Mouse (Mus musculus): Measurements from ENCODE around the gene Miox. TPM values are rescaled to one million over a fixed set of nuclear protein-coding genes. Genes with fewer than 3 reads are reported as not detected.

Miox gene
- polyA plus RNA-seq, 1 experiment, result not detected

DNA sequence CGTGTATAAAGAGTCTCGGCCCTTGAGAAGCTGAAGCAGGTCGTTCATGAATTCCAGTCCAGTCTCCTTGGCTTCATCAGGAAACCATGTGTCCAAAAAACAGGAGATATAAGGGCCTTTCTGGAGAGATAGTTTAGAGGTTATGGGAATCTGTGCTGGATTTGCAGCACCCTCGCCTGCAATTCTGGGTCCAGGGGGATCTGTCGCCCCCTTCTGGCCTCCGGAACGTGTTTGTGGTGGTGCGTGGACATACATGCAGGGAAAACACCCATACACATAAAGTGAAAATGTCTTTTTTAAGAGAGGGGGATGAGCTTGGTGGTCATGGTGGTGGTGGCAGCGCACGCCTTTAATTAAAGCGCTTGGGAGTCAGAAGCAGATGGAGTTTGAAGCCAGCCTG, 18.1 kb upstream of the Miox start:
- Histone ChIP-seq H3K4me1 (ENCODE audit: control insufficient read depth, insufficient read depth, low read length) (peaks cover 19% of the 10 kb centered on the region), H3K4me3 (replicated peaks; ENCODE audit: insufficient read depth, low read depth, low read length) (no peak overlapping the region), H3K27ac (ENCODE audit: insufficient read depth, low read length) (no peak overlapping the region), H3K27me3 (ENCODE audit: control insufficient read depth, insufficient read depth, low read length) (no peaks in the 10 kb centered on the region)
- WGBS, result 69% methylated on average over 11 of the region's 11 CpGs
- DNase-seq, result peak in 1 of 2 experiments; percentile 27
- TF ChIP-seq POLR2A (IDR thresholded peaks at IDR 0.05; ENCODE audit: borderline replicate concordance, insufficient read depth, low read length) (no peak), CTCF (IDR thresholded peaks at IDR 0.05; ENCODE audit: borderline replicate concordance, insufficient read depth, low read depth, low read length) (peak; percentile 20; the same call in 1 of the 2 replicates)

- no peak for TF ChIP-seq POLR2A (IDR thresholded peaks at IDR 0.05; ENCODE audit: borderline replicate concordance, insufficient read depth, low read length)
- TF ChIP-seq CTCF (IDR thresholded peaks at IDR 0.05; ENCODE audit: borderline replicate concordance, insufficient read depth, low read depth, low read length), result no peak
- no peak for DNase-seq
- Histone ChIP-seq H3K4me1 (ENCODE audit: control insufficient read depth, insufficient read depth, low read length) (no peaks in the 10 kb centered on the region), H3K27ac (ENCODE audit: insufficient read depth, low read length) (no peak overlapping the region), H3K27me3 (ENCODE audit: control insufficient read depth, insufficient read depth, low read length) (no peaks in the 10 kb centered on the region), H3K4me3 (replicated peaks; ENCODE audit: insufficient read depth, low read depth, low read length) (no peak overlapping the region)
- 80% methylated on average over 8 of the region's 8 CpGs for WGBS
These were observed 12.9 kb upstream of the Miox start for GRCm38 (mm10) chr15:89321264-89321663.

DNA sequence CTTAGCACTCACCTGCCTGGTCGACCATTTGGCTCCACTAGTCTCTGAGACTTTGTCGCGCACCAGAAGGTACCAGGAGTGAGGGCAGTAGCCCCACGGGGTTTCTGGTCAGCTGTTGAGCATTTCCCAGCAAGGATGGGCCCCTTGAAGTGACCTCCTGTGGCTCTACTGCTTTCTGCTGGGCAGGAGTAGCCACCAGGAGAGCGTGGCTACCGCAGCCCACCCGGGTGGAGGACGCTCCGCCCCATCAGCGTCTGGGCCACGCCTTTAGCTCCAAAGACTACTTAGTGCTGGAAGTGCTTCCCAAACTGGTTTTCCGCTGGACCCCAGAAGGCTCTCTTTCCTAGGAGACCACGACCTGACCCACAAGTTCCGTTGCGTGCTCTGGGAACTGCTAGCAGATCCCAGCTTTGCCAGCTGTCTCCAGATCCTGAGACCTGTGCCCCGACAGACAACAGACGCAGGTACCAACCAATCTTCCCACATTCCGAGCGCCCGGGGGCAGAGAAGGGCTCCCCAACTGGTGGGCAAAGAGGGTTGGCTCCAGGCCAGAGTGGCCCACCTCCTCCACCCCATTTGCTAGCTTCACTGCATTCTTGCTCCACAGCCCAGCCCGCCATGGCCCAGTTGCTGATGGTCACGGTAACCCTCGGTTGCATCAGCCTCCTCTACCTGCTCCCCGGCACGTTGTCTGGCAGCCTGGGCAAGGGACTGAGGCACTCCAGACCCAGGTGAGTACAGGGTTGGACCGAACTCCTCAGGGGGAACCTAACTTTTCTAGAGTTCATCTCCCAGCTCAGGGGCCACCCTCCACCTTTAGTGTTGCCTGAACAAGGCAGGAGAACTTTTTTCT, 11.3 kb upstream of the Miox start, which contains the start of gene Adm2:
Gene Adm2, plus strand, starts transcription at position 51 of the 853 bp plus-strand sequence.
- no peak for DNase-seq
- H3K27me3 ChIP-seq (ENCODE audit: control insufficient read depth, insufficient read depth, low read length), result no peaks in the 10 kb centered on the region
- no peak within 1 kb of the TSS for H3K4me3 ChIP-seq (replicated peaks; ENCODE audit: insufficient read depth, low read depth, low read length)
- WGBS, result 14% methylated on average over 26 of the region's 26 CpGs
- H3K27ac ChIP-seq (ENCODE audit: insufficient read depth, low read length), result no peak within 1 kb of the TSS
- no peaks in the 10 kb centered on the region for H3K4me1 ChIP-seq (ENCODE audit: control insufficient read depth, insufficient read depth, low read length)
- TF ChIP-seq CTCF (IDR thresholded peaks at IDR 0.05; ENCODE audit: borderline replicate concordance, insufficient read depth, low read depth, low read length) (no peak), POLR2A (IDR thresholded peaks at IDR 0.05; ENCODE audit: borderline replicate concordance, insufficient read depth, low read length) (no peak)

- WGBS, result 48% methylated on average over 4 of the region's 4 CpGs
- TF ChIP-seq POLR2A (IDR thresholded peaks at IDR 0.05; ENCODE audit: borderline replicate concordance, insufficient read depth, low read length), result no peak
- TF ChIP-seq CTCF (IDR thresholded peaks at IDR 0.05; ENCODE audit: borderline replicate concordance, insufficient read depth, low read depth, low read length), result no peak
- Histone ChIP-seq H3K4me1 (ENCODE audit: control insufficient read depth, insufficient read depth, low read length) (no peaks in the 10 kb centered on the region), H3K27me3 (ENCODE audit: control insufficient read depth, insufficient read depth, low read length) (no peaks in the 10 kb centered on the region), H3K4me3 (replicated peaks; ENCODE audit: insufficient read depth, low read depth, low read length) (no peak overlapping the region), H3K27ac (ENCODE audit: insufficient read depth, low read length) (no peak overlapping the region)
- no peak for DNase-seq
These were observed 10.5 kb upstream of the Miox start for GRCm38 (mm10) chr15:89323656-89324055.

GRCm38 (mm10) chr15:89326441-89326840, 7.8 kb upstream of the Miox start:
- no peaks in the 10 kb centered on the region for H3K4me1 ChIP-seq (ENCODE audit: control insufficient read depth, insufficient read depth, low read length)
- WGBS, result 41% methylated on average over 5 of the region's 5 CpGs
- no peaks in the 10 kb centered on the region for H3K27me3 ChIP-seq (ENCODE audit: control insufficient read depth, insufficient read depth, low read length)
- no peak for DNase-seq
- H3K27ac ChIP-seq (ENCODE audit: insufficient read depth, low read length), result no peak overlapping the region
- no peak overlapping the region for H3K4me3 ChIP-seq (replicated peaks; ENCODE audit: insufficient read depth, low read depth, low read length)
- TF ChIP-seq CTCF (IDR thresholded peaks at IDR 0.05; ENCODE audit: borderline replicate concordance, insufficient read depth, low read depth, low read length), result no peak
- no peak for TF ChIP-seq POLR2A (IDR thresholded peaks at IDR 0.05; ENCODE audit: borderline replicate concordance, insufficient read depth, low read length)

DNA sequence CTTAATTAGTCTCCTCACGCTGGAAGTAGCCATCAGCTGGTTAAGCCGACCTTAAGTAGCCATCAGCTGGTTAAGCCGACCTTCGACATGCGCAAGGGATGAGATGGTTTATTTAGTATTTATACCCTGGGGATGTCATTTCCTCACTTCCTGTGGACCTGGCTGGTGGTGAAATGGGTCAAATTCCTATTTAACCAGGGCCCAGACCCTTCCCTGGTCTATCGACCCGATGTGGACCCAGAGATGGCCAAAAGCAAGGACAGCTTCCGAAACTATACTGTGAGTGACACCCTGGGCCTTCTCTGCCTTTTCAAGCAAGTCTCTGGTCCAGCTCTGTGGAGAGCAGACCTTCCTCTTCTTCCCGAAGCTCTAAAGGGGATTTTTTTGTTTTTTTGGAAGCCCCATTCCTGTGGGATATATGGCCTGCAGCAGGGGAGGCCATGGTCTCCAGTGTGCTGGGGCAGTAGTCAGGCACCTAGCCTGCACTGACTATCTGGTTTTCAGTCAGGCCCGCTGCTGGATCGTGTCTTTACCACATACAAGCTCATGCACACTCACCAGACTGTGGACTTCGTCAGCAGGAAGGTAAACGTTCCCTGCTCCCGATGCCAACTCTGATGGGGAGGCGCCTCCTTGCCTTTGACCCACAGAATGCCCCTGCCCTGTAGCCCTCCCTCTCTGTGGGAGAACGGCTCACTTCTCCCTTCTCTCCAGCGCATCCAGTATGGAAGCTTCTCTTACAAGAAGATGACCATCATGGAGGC, 758 bp downstream of the Miox start:
- Histone ChIP-seq H3K4me1 (ENCODE audit: control insufficient read depth, insufficient read depth, low read length) (no peaks in the 10 kb centered on the region), H3K27ac (ENCODE audit: insufficient read depth, low read length) (no peak overlapping the region), H3K27me3 (ENCODE audit: control insufficient read depth, insufficient read depth, low read length) (no peaks in the 10 kb centered on the region), H3K4me3 (replicated peaks; ENCODE audit: insufficient read depth, low read depth, low read length) (no peak overlapping the region)
- TF ChIP-seq CTCF (IDR thresholded peaks at IDR 0.05; ENCODE audit: borderline replicate concordance, insufficient read depth, low read depth, low read length) (no peak), POLR2A (IDR thresholded peaks at IDR 0.05; ENCODE audit: borderline replicate concordance, insufficient read depth, low read length) (no peak)
- WGBS, result 85% methylated on average over 17 of the region's 17 CpGs
- no peak for DNase-seq

GRCm38 (mm10) chr15:89336422-89336821, 2.2 kb downstream of the Miox start:
- 86% methylated on average over 14 of the region's 14 CpGs for WGBS
- Histone ChIP-seq H3K4me1 (ENCODE audit: control insufficient read depth, insufficient read depth, low read length) (no peaks in the 10 kb centered on the region), H3K27ac (ENCODE audit: insufficient read depth, low read length) (no peak overlapping the region), H3K4me3 (replicated peaks; ENCODE audit: insufficient read depth, low read depth, low read length) (no peak overlapping the region), H3K27me3 (ENCODE audit: control insufficient read depth, insufficient read depth, low read length) (no peaks in the 10 kb centered on the region)
- no peak for DNase-seq
- no peak for TF ChIP-seq CTCF (IDR thresholded peaks at IDR 0.05; ENCODE audit: borderline replicate concordance, insufficient read depth, low read depth, low read length)
- no peak for TF ChIP-seq POLR2A (IDR thresholded peaks at IDR 0.05; ENCODE audit: borderline replicate concordance, insufficient read depth, low read length)

Data from cerebellum, adult 2 months (tissue).